Mouse (Mus musculus) regulatory T cell (primary cell): Measurements from ENCODE around the gene Pgap1.

ENCODE experiments used
- in situ Hi-C: fragments of 300-600 bp; cut with MboI, MseI; formaldehyde crosslinking; loops from one replicate; pipeline ENCODE4 v1.15.1; 2025; ENCODE audit warnings: high pct_unique_total_duplicates

Pgap1 gene

DNA sequence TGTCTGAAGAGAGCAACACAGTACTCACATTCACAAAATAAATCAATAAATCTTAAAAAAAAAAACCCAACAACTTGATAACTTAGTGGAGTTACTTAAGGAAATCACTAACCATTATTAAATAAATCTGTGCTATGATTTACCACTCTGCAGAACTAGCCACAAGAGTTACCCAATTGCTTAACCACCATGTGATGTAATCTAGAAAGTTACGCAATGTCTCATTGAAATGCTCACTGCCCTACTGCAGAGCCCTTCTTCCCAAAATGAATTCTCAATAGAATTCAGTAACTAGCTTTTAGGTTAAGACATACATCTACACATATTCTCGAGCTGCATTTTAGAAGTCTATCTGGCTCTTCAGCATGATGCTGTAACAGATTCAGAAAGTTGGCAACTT is 33.8 kb downstream of the Pgap1 start:
- in situ Hi-C loops = no loop called here

DNA sequence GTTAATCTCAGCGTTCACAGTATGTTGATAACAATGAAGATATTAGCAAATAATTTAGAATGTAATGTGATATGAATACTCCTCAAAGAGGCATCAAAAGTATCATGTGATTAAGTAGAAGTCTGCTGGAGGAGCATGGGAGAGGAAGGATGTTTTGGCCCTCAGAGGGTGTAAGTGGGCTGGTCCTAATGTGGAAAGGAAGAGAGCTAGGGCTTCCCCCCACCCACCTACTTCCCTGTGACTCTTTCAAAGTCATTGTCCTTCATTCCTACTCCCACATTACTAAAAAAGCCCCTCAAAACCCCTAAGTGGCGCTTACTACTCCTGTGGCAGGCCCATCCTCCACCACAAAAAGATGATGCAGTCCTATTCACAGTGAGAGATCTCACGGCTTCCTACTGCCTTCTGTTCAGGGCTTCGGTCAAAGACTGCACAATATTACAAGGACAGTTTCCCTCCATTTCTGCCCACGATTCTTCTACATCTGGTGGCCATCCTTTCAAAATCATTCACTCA is 37.4 kb downstream of the Pgap1 start:
- in situ Hi-C loops = no loop called here

DNA sequence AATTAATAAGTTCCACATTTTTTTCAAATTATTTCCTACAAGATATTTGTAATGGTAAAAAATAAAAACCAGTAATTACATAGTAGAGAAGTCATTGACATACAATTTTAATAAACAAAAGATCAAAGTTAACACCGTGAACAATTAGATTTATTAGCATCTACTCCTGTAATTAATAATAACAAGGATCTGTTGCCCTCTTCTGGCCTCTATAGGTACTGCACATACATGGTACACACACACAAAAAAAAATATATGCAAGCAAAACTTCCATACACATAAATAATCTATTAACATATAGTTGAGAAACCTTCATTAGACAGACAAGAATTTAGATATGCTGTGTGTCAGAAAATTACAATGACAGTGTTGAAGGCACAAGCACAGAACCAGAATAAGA is 43.6 kb downstream of the Pgap1 start:
- in situ Hi-C loops = no loop called here

DNA sequence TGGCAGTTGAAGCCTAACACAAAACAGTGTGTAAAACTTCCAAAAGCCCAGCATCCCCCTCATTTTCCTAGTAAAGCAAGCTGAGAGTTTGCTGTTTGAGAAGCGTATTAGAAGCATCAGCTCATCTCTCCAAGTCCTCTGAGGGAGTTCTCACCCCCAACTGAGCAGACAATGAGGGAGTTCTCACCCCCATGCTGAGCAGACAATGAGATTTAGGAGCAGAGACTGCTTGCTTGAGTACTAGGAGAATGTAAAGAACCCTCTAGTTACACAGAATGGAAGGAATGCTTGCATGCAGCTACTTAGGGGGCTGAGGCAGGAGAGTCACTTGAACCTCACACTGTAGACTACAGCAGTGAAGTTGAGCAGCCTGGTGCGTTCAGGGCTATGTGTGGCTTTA is 59.0 kb downstream of the Pgap1 start:
- in situ Hi-C loops = no loop called here

DNA sequence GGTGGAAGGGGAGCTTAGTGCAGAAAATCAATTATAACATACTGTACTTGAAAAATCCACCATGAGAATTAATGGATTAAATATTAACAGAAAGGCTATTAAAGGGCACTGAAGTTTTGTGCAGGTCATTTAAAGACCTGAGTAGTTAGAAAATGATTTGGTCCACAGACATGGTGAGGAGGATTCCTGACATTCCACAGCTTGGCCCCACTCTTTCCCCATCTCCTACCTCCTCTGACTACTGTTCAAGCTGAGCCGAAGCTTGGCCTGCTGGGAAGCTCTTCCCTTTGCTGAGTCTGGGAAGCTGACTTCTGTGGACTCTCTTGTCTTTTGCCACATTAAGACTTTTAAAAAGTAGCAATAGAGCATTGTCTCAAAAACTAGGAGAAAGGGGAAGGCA is 61.2 kb downstream of the Pgap1 start:
- in situ Hi-C loops = no loop called here

DNA sequence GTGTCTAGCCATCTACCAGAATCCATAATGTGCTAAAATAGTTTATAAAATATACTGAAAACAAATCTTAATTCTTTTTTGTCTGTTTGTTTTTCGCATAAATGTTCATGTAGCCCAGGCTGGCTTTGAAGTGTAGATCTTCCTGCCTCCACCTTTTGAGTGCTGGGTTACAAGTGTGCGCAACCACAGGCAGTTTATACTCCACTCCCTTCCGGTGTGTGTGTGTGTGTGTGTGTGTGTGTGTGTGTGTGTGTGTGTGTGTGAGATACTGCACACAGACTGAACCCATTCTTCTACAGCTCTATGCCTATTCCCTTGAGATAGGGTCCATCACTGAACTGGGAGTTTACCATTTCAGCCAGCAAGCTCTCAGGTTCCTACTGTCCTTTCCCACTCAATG is 64.0 kb downstream of the Pgap1 start:
- in situ Hi-C loops = no loop called here

DNA sequence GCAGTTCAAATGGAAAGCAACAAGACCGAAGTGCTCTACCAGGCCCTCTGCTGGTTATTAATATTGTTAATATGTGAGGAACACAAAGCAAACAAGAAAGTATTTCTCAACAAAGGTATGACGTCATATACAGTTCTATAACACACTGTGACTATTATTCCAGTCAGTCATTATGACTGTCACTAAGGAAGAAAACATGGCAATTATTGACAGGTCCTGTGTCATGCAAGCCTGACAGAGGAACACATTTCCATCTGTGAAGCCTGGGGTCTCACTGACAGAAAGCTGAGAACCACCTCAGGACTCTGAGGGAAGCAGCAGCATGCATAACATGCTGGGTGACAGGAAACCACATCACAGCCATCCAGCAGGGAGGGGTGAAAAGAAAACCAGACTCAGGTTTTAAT is 65.0 kb downstream of the Pgap1 start:
- in situ Hi-C loops = no loop called here

DNA sequence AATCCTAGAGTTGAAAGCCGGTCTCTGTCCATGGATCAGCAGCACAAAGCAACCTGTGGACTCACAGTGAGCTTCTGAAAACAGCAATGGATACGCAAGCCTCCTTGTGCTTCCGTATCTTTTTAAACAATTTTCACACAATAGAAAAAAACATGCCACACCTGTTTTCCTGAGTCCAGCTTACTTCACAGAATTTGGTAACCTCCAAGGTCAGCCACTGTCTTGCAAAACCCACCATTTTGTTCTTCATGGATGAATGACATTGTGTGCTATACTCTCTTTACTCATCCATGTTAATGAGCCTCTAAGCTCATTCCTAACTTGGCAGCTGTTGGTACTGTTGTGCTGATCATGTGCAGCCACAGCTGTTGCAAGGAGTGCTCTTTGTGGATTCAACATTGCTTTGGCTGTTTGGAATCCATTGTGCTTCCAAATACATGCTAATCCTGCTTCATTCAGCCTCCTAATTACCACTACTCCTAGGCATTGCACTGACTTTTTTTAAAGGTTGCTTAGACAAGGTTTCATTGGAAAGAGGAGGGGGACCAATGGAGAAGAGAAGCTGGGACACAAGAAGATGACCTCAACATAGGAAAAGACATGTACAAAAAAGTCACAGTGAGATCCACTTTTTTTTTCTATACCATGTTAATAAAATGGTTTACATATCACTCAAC is 72.6 kb downstream of the Pgap1 start:
- in situ Hi-C loops = no loop called here

DNA sequence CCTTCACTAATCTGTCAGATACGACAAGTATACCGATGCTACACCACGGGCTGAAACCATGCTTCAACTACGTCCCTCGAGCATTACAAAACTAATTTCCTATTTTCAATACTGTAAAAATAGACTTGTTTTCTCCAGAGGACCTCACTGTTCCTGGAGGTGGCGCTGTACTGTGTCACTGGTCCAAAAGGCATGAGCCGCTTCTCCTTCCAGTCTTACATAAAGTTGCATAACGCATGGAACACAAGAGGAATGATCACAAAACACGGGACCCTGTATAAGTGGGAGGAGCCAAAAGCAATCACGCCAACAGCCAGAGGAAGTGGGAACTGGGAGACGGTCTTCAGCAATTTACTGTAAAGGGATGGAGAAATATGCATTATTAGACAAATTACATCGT is 77.0 kb downstream of the Pgap1 start:
- in situ Hi-C loops = no loop called here

DNA sequence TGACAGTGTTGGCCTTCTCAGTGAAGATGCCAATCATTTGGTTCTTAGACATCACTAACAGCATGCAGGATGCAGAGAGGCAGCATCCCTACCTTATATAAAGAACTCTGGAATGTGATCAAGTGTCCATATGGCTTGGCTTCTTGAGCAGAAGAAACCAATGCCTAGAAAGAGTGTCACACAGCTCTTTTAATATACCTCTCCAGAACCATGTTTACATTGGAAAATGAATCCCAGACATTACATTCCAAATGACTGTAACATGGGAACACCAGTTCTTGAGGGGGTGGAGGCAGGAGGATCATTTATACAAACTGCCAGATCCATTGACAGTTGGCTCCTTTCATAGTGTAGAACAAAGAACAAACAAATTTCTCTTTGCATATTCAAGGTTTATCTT is 88.8 kb downstream of the Pgap1 start:
- in situ Hi-C loops = no loop called here

DNA sequence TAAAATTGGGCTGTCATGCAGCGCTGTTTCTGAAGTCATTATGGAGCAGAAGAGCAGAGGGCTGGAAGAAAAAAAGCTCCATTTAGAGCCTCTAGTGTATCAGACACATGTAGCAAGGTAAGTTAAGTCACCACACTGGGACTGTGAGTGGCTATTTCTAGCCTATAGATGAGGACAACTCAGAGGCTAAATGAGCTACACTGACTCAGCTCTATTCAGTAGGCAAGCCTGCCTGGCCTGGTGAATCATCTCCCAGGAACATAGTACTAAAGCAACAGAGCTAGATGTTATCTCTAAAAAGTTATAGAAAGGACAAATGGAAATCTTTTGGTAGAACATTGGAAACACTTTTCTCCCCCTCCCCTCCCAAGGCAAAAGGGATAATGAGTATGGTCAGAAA is 90.1 kb downstream of the Pgap1 start:
- in situ Hi-C loops = no loop called here

DNA sequence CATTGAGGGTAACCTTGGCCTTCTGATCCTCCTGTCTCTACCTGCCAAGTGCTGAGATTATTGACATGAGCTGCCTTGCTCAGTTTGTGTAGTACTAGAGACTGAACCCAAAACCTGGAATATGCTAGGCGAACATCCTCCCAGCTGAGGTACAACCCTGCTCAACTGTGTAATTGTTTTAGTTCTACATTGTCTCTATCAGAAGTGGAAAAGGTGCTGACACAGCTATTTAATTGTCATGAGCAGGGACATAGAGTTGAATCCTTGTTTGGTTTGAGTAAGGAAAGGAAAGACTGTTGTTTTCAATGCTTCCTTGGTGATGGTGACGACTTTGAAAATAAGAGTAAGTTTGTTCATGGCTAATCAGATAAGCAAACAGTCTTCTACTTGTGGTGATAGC is 105.4 kb downstream of the Pgap1 start:
- in situ Hi-C loops = no loop called here

DNA sequence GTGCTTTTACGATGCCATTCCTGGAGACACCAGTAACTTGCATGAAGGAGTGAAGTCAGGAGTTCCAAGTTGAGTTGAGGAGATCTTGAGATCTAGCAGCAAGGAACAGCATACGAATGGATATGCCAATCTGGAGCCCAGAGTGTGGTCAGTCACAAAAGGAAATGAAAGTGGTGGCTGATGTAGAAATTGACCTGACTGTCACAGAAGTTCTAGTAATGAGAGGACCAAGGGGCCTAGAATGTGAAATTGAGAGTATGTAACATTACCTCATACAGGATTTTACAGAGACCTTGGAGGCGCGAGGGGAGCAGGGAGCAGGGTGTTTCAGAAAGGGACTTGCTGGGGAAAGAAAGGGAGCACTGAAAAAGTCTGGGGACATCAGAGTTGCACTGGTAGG is 108.7 kb downstream of the Pgap1 start:
- in situ Hi-C loops = no loop called here

DNA sequence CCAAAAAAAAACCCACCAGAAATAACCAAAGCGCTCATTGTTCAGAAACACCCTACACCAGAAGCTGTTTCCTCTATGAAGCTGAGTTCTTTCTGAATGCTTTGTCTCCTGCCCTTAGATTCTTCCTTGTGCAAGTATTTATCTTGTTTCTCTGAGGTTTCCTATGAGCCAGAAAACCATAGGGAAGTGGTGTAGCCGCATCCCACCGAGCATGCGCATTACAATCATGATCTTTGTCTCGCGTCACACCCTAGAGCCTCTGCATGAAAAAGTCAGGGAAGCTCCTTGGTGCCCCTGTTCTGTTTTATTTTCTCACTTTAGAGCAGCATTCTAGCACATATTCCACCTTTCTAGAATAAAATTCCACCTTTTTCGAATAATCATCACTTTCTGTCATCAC is 113.8 kb downstream of the Pgap1 start:
- in situ Hi-C loops = no loop called here

DNA sequence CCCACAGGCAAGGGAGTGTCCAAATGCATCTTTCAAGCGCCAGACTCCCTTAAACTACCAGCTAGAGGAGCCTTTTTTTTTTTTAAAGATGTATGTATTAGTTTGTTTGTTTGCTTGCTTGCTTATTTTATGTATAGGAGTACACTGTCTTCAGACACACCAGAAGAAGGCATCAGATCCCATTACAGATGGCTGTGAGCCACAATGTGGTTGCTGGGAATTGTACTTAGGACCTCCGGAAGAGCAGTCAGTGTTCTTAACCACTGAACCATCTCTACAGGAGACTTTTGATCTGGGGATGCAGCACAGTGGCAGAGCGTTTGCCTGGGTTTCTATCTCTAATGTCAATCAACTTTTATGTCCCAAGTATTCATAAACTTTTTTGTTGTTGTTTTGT is 118.4 kb downstream of the Pgap1 start:
- in situ Hi-C loops = no loop called here

DNA sequence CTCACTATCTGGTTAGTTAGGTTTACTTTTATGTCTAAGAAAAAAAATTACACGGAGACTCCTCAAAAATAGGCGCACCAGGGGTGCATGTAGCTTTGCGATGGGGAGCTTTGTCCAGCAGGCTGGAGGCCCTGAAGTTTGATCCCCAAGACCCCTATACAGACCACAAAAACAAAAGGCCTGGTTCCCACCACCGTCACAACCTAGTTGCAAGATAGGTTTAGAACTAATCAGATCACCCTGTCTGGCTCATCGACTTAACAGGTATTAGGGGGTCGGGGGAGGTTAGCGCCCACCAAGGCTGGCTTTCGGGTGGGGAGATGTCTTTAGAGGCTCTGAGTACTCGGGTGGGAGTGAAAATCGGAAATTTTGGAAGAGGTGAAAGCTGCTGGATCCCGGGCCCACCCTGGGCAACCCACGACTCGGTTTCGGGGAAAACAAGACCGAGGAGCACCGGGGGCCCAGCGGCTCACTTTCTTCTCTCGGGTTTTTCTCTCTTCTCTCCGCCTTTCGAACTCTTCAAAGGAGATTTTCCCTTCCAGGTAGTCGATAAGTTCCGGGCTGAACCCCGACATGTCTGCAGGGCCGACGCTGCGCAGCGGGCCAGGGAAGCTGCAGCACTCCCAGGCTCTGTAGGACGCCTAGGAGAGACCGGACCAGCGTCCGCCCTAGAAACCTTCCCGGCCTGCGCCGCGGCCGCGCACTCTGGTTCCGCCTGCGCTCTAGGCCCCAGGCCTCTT is 119.0 kb downstream of the Pgap1 start, which contains the start of gene Gtf3c3:
Gene Gtf3c3 (minus strand): TSS at position 632 of the 740 bp plus-strand sequence.
- in situ Hi-C loops = no loop called here
